Mouse (Mus musculus): ENCODE data around the gene Myh9.

Gene Myh9

GRCm38 (mm10) chr15:77842047-77842843 lies at the start of gene Myh9:
Myh9 (minus strand) TSS chr15:77842175.
- DNase-seq (ENCODE audit: low spot score in 2 of 2): peak; percentile 96 to 97

- no peak for DNase-seq (ENCODE audit: low spot score in 2 of 2)
Measured at GRCm38 (mm10) chr15:77891766-77892165, 49.8 kb upstream of the Myh9 start.

GRCm38 (mm10) chr15:77889761-77890422 lies 47.9 kb upstream of the Myh9 start:
- no peak for DNase-seq (ENCODE audit: low spot score in 2 of 2)

GRCm38 (mm10) chr15:77888286-77888685 lies 46.3 kb upstream of the Myh9 start:
- DNase-seq (ENCODE audit: low spot score in 2 of 2): no peak

GRCm38 (mm10) chr15:77887093-77887488 lies 45.1 kb upstream of the Myh9 start:
- DNase-seq (ENCODE audit: low spot score in 2 of 2): no peak

- DNase-seq (ENCODE audit: low spot score in 2 of 2): no peak
Measured at GRCm38 (mm10) chr15:77886369-77887092, 44.6 kb upstream of the Myh9 start.

GRCm38 (mm10) chr15:77885945-77886344 lies 44.0 kb upstream of the Myh9 start:
- DNase-seq (ENCODE audit: low spot score in 2 of 2): no peak

GRCm38 (mm10) chr15:77885159-77885558 lies 43.2 kb upstream of the Myh9 start:
- DNase-seq (ENCODE audit: low spot score in 2 of 2): no peak

- no peak for DNase-seq (ENCODE audit: low spot score in 2 of 2)
Measured at GRCm38 (mm10) chr15:77883697-77884010, 41.7 kb upstream of the Myh9 start.

- no peak for DNase-seq (ENCODE audit: low spot score in 2 of 2)
Measured at GRCm38 (mm10) chr15:77882797-77883696, 41.1 kb upstream of the Myh9 start.

- DNase-seq (ENCODE audit: low spot score in 2 of 2): no peak
Measured at GRCm38 (mm10) chr15:77882297-77882696, 40.3 kb upstream of the Myh9 start.

GRCm38 (mm10) chr15:77881698-77882097 lies 39.7 kb upstream of the Myh9 start:
- DNase-seq (ENCODE audit: low spot score in 2 of 2): no peak

- DNase-seq (ENCODE audit: low spot score in 2 of 2): no peak
Measured at GRCm38 (mm10) chr15:77880738-77881137, 38.8 kb upstream of the Myh9 start.

GRCm38 (mm10) chr15:77879756-77880155 lies 37.8 kb upstream of the Myh9 start:
- no peak for DNase-seq (ENCODE audit: low spot score in 2 of 2)

- DNase-seq (ENCODE audit: low spot score in 2 of 2): peak in 1 of 2 experiments; percentile 25
Measured at GRCm38 (mm10) chr15:77877209-77877608, 35.2 kb upstream of the Myh9 start.

GRCm38 (mm10) chr15:77876716-77877115 lies 34.7 kb upstream of the Myh9 start:
- DNase-seq (ENCODE audit: low spot score in 2 of 2): no peak

- no peak for DNase-seq (ENCODE audit: low spot score in 2 of 2)
Measured at GRCm38 (mm10) chr15:77875953-77876352, 34.0 kb upstream of the Myh9 start.

GRCm38 (mm10) chr15:77874807-77875206 lies 32.8 kb upstream of the Myh9 start:
- DNase-seq (ENCODE audit: low spot score in 2 of 2): no peak

- no peak for DNase-seq (ENCODE audit: low spot score in 2 of 2)
Measured at GRCm38 (mm10) chr15:77874310-77874709, 32.3 kb upstream of the Myh9 start.

GRCm38 (mm10) chr15:77873564-77873963 lies 31.6 kb upstream of the Myh9 start:
- no peak for DNase-seq (ENCODE audit: low spot score in 2 of 2)

GRCm38 (mm10) chr15:77872996-77873395 lies 31.0 kb upstream of the Myh9 start:
- DNase-seq (ENCODE audit: low spot score in 2 of 2): no peak

- DNase-seq (ENCODE audit: low spot score in 2 of 2): no peak
Measured at GRCm38 (mm10) chr15:77868340-77868739, 26.4 kb upstream of the Myh9 start.
